Mouse (Mus musculus): Measurements from ENCODE around the gene Eci2.
"Not testable (repeated sequence)": the region's sequence is repeated elsewhere in the genome, so short reads cannot be mapped to it uniquely, and the experiment has no call there.

GRCm38 (mm10) chr13:34951437-34951836, 75.5 kb downstream of the Eci2 start:
- not testable (repeated sequence) for TF ChIP-seq CTCF (IDR thresholded peaks at IDR 0.05; ENCODE audit: control insufficient read depth, insufficient read depth, insufficient read length); MAX (IDR thresholded peaks at IDR 0.05); USF1 (IDR thresholded peaks at IDR 0.05; ENCODE audit: low read depth); CEBPB (IDR thresholded peaks at IDR 0.05; ENCODE audit: low read depth); FOSL1 (IDR thresholded peaks at IDR 0.05; ENCODE audit: insufficient read depth, low read length, poor library complexity, severe bottlenecking)

All from C2C12 (cell line).